Mouse (Mus musculus) frontal cortex, adult 2 months (tissue): ENCODE measurements at regions not wholly inside any gene's neighbourhood (a gene's known extent, or its start where the extent isn't known, plus 50 kb on each side); places are given as distances from the start of the nearest gene placed in this dataset.

ENCODE experiments used
- DNase-seq, 2 experiments: peaks; one replicate each; pipeline ENCODE4 v3.0.0; 2022; ENCODE audit warnings: low spot score in 1 of 2; ENCODE audit errors: extremely low spot score in 1 of 2

DNA sequence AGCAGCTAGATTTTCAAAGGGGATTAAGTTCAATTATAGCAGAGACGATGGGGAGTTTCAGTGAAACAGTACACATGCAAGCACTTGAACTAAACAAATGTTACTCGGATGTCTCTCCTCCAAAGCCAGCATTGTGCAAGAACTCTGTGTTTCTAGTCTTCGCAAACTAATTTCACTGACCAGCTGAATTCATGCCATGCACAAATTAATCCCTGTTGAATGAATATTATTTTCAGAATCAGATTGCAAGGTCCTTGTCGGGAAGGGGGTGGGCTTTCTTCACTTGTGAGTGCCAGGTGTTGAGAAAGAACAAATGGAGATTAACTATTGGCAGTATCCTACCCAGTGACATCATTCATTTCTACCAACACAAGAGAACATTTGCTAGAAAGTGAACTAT is 514.6 kb upstream of the Nr5a2 start:
- DNase-seq = no peak

DNA sequence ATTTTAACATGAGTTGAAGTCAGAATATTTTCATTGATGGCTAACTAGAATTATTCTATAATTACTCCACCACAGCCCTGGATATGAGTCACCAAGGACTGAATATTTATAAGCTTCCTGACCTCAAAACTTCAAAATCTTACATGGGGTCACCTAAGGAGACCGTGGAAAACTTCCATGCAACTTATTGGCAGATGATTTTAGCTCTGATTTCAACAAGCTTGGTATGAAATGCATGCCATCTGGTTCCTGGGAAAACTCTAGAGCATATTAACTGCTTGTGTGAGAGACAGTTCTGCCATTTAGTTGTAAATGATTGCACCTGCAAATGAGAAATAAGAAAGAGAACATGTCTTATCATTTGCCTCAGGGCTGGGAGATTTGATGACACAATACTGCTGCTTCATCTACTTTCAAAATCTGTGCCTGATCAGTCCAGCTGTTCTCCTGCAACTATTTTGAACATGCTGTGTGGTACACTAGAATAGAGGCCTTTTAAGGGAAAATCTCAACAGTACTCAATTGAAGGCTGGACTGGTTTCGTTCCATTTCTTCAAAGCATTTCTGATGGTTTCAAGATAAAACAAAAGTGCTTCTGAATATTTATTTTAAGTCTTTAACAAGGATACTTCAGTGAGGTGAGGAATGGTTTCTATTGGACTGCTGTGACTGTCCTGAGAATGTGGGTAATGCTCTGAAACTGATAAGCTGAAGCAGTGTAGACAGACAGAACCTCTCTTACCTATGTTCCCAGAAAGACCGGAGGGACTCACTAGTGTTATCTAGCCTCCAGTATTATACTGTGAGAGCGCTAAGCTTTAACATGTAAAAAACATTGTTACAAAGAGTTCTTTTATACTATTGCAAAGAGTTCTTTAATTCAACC is 513.8 kb upstream of the Nr5a2 start:
- peak; percentile 30 to 63 for DNase-seq

DNA sequence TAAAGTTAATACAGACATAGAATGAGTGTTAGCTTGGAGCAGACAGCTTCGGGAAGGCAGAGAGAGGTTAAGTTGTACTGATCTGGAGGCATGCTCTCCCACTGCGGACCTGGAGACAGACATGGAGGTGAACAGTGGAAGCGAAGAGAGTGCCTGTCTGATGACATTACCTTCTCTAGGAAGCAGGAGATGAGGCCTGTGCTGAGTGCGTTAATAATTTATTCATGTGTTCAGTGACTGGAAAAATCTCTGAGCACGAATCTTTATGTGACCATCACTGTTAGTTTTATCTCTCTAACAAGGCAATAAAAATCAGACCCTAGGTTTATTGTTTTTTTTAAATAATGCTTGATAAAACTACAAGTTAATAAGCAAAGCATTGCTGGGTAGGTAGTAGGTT is 504.7 kb upstream of the Nr5a2 start:
- DNase-seq = no peak

DNA sequence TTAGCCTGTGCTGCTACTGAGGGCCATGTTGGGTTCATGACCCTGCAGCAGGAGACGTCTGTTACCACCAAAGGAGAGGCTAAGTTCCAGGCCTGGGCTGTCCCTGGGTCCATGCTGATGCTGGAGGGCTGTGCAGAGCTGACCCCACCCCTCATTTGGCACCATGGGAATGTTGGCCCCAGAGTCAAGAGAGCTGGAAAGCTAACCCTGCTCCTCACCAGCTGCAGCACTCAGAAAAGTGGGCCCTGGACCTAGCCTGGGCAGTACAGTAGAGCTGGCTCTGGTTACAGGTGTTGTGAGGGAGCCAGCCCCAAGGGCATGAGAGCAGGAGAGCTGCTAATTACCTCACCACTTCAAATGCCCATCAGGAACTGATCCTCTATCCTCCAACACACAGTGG is 500.9 kb upstream of the Nr5a2 start:
- no peak for DNase-seq

DNA sequence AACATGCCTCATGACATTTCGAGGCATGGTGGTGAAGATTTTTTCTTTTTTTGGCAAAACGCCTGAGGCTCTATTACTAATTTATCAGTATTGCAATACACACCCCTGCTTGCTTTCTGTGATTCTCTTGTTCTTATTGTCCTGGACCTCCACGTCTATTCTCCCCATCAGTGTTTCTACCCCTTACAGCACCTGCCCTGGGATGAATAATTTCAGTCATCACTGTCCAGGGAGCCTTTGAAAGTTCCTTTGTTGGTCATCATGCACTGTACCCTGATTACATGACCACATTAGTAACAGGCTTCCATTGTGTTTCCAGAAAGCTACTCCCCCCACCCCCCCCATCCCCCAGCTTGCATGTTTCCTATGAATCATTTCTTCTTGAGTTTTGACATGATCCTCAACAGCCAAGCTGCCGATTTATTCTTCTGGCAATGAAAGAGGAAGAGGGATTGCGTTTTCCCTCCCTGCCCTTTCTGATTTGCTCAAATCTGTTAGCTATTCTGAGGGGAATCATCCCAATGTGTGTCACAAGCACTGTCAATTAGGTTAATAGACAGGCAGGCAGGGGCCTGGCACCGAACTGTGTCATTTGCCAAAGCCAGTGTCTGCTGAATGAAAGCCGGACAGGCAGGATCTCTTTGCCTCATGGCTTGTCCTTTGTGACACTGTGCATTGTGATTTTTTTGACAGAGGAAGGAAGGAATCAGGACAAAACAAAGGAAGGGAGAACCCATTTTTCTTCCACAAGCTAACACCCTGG is 493.4 kb upstream of the Nr5a2 start:
- DNase-seq = peak; percentile 10 to 11

DNA sequence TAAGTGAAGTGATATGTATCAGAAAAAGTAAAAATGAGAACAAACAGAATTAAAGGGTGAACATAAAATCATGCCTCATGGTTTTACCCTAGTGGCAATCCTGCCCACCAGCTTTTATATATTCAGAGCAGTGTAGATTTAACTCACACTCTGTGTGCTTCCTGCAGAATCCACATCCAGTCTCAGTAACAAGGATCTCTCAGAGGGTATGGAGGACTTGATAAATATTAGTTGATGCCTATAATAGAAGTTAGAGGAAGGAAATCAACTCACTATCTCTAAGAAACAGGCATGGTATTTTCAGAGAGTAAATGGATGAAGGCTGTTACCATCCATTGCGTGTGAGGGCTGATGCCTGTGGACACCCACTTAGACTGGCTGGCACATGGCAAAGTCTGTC is 492.5 kb upstream of the Nr5a2 start:
- no peak for DNase-seq

DNA sequence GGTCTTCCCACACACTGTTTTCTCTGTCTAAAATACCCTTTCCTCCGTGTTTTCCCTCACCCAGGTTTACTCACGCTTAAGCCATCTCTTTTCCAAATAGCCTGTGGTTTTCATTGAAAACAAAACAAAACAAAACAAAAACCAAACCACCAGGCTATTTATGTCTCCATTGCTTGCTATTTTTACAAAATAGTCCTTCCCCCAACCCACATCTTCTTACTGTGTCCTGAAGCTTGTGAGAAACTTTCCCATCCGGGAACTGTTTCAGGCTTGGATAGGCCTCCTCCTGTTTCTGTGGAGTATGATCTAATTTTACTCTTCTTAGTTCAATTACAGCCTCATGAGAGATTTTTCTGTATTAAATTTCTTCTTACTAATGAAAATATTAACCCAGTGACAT is 486.2 kb upstream of the Nr5a2 start:
- DNase-seq = no peak

DNA sequence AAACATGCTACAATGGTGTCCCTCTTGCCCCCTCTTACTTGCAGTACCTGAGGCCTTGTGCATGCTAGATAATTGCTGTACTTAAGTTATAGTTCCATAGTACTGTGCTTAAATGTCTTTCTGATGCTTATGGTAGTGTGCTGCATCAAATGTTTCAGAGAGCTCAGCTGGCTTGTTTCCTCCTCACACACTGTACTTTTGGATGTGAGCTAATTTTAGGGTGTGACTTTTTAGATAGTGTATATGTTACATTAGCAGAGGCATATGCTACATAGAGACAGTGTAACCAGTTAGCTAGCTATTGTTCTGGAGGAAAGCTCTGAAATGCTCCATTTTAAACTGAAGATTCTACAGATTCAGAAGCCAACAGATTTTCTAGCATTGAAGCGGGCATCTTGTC is 467.9 kb upstream of the Nr5a2 start:
- peak; percentile 33 to 55 for DNase-seq

DNA sequence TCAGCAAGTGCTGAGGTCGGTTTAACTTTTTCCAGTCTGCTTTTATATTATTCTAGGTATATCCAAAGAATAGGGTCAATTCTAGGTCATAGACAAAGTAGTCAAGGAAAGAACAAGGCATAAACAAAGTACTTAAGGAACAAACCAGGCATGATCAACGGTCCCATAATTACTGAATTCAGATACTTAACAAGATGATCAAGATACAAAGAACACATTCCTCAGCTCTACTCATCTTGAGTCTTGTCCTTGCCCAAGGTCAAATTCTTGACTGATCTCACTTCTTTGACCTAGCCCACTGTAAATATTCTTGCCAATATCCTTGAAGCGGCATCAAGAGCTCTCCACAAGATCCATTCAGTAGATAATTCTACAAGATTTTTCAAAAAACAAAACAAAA is 458.1 kb upstream of the Nr5a2 start:
- no peak for DNase-seq

DNA sequence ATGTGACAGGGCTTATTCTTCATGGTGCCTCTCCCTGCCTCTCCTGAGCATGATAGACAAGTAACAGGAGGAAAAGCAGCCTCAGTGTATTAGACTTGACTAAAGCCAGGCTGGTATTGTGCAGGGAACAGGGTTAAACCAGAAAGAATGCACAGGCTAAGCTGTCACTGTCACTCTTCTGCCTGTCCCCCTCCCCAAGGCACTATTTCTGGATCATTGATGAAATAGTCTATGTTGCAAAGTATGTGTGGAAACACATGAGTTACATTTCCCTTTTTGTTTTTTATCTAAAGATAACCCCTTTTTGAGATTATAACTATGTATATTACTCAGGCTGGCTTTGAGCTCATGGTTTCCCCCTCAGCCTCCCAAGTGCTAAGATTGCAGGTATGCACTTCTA is 436.5 kb upstream of the Nr5a2 start:
- no peak for DNase-seq

DNA sequence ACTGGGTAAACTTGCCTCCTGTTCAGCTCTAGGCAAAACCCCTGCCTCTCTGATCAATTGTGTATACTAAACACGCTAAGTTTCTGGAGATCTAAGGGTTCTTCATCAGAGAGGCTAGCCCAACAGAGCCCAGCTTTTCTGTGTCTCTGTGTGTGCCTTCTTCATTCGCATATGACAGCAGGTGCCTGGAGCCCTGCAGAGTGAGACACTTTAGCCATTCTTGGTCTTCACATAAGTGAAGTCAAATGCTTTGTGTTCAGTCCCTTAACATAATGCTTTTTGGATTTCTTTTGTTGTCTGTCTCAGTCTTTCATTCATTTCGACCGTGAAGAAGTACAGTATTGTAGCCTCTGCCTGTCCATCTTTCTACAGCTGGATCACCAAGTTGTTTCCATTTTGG is 427.3 kb upstream of the Nr5a2 start:
- no peak for DNase-seq

DNA sequence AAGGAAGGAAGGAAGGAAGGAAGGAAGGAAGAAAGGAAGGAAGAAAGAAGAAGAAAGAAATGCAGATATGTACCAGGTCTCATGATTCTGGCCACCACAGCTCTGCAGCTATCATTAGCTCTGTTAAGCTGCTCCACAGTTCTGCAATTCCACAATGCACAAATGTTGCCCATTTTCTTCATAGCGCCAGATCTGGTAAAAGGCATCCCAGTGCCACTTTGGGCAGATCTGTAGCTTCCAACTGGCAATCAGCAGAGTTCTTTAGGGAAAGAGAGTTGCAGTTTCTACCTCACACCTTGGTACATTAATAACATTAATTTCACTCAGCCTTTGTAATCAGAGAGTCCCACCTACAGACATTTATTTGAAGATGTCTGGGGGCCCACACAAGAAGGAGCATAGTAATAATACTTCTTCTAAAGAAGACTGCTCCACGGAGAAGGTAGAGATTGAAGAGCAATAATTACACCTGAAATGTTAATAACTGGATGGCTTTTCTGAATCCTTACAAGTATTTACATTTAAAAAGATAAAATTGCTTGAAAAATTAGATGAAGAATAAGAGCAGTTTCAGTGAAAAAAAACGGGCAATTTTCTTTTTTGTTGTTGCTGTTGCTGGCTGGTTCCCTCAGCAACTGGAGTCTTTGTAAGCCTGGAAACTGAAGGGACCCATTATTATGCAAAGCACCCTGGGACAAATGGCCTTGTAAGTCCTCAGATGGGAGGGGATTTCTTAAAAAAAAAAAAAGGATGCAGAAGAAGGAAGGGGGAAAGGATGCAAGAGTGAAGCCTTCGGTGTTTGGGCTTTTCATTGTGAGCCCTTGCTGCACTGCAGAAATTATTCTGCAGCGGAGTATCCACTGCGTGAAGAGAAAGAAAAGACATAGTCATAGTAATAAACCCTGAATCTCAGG is 418.1 kb upstream of the Nr5a2 start:
- DNase-seq = peak in 1 of 2 experiments; percentile 13

DNA sequence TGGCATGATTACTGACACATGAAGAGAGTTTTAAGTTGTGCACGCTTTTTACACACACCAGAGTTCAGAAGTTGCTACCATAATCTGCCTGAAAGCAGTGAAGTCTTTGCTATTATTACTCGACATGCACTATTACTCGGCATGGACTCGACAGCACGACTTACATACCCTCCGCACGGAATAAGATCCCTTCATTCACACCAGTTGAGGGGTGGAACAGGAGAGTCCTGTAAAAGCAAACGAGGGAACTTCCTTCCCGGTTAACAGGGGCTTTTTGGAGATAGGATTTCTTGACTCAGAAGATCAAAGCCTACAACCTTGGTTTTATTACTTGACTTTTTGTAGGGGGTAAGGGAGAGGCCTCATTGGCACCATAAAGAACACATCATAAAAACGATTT is 416.4 kb upstream of the Nr5a2 start:
- DNase-seq = no peak

DNA sequence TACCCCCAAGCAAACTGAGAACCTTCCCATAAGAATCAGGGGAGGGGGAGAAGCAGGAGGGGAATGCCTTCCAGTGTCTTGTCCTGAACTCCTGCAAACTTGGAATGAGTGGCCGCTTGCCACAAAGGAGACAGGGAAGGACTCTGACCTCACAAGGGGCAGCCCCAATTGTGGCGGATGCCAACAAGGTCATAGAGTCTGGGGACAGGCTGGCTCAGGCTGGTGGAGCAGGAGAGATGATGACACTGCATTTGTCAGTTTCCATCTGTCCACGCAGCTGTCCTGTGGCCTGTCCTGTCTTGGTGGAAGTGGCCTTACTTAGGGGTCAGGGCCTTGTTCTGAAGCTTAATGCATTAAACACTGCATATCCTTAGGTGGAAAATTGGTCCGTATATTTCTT is 414.4 kb upstream of the Nr5a2 start:
- no peak for DNase-seq

DNA sequence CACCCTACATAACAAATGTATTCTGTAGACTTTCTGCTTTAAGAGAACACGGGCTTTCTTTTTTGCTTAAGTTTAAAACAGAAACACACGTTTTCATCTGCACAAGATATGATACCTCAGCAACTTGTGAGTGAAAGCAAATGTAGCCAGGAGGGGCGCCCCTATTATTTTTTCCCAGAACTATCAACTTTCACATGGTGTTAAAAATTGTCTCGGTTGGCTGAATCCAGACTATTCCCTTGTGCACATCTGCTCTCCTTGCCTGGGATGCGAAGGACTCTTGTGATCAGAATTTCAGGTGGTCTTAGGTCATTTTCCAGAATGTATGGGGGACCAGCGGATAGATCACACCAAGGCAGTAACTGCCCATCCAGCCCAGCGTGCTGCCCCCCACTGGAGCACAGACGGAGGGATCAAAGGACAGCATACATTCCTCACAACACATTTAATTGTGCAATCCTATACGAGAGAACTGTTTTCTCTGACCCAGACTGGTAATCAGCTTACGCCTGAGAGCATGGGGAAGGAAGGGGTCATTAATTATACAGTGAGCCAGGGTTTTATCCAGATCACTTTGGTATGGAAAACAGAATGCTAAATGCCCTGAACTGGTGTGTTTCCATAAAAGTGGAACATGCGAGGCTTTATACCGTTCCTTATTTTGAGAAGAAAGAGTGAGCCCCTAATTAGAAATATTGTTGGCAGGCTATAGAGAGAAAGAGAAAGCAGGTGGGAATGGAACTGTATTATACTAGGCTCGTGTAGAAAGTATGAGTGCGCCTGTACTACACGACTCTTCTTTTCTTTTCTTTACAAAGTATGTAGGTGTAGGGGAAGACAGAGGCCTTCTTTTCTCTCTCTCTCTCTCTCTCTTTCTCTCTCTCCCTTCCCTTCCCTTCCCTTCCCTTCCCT is 413.5 kb upstream of the Nr5a2 start:
- DNase-seq = no peak

DNA sequence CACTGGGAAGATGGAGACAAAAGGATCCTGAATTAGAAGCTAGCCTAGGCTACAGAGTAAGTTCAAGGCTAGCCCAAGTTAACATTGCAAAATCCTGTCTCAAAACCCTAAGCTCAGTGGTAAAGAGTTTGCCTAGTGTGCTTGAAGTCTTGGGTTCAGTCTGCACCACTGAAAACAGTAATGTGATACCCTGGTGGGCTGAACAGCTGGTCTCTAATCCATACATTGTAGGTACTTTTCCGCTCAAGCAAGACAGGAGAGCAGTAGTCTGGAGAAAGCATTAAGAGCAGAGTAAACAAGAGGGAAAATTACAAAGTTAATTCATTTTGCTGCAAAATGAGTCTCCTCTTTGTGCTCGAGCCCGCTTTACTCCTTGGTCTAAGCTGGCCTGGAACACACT is 412.0 kb upstream of the Nr5a2 start:
- no peak for DNase-seq

DNA sequence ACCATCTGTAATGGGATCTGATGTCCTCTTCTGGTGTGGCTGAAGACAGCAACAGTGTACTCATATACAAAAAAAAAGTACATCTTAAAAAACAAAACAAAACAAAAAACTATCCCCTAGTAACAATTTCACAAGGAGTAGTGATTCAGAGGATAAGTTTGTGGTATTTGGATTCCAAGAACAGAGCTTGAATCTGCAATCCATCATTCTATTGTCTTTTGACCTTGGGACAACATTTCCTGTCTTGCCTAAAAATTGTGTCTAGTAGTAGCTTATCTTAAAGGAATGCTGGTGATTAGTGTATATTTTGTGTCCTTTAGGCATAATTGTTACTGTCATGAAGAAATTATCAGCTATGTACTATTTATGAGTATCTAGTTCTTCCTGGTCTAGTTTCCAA is 404.1 kb upstream of the Nr5a2 start:
- no peak for DNase-seq

DNA sequence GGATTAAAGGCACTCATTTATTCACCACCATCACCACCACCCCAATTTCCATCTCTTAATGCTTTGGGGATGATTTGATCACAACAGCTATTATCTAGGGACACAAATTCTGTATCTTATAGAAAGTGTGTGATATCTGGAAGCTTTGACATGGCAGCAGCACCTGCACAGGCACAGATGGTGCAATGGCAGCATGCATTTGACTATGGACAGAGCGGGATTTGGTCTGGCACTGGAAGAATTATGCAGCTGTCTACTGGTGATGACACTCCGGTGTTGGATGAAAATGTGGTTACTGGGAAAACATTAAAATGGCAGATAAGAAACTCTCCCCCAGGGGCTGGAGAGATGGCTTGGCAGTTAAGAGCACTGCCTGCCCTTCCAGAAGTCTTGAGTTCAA is 403.7 kb upstream of the Nr5a2 start:
- peak in 1 of 2 experiments; percentile 4 for DNase-seq

DNA sequence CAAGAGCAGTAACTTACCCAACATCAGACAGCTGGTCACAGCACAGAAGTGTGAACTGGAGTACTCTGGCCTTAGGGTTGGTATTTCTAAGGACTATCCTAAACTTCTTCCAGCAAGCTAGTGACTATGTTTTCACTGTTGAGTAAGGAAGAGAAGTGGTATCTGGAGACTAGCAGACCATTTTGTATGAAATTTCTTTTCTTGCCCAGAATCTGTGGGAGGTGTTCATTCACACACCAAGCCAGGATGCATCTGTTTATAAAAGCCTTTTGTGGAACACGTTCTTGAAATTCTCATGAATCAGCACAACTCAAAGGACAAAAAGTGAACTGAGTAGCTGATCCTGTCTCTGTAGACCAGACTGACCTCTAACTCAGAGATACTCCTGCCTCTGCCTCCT is 403.3 kb upstream of the Nr5a2 start:
- DNase-seq = peak; percentile 57 to 69
